Mouse (Mus musculus) cerebellum, adult 2 months (tissue): ENCODE data around the gene A530016L24Rik.

Experiments
- CTCF ChIP-seq: fragments of 200-500 bp; IDR thresholded peaks from 2 replicates; pipeline ENCODE4 v1.5.1; 2011; ENCODE audit warnings: low read depth, mild to moderate bottlenecking, control low read depth, low read length, moderate library complexity, borderline replicate concordance; ENCODE audit not compliant: insufficient read depth
- POLR2A ChIP-seq: fragments of 200-500 bp; IDR thresholded peaks from 2 replicates; pipeline ENCODE4 v1.6.1; 2011; ENCODE audit warnings: low read length, control low read depth, borderline replicate concordance; ENCODE audit not compliant: insufficient read depth

- TF ChIP-seq POLR2A (no peak), CTCF (no peak)
Observed at GRCm38 (mm10) chr12:112510733-112511372, 21.6 kb downstream of the A530016L24Rik start.
